Mouse (Mus musculus) inflammation-experienced regulatory T-cells, adult 16 weeks (primary cell): ENCODE data around the gene Rgs4. TPM values are rescaled to one million over a fixed set of nuclear protein-coding genes. Genes with fewer than 3 reads are reported as not detected.

Source experiments
- polyA plus RNA-seq: library from polyadenylated mRNA; unstranded; fragments of 100-300 nt; shearing (Covaris generic); gene quantifications from one replicate; pipeline ENCODE4 v1.2.1, GENCODE M21; 2017

The Rgs4 gene
- polyA plus RNA-seq, result not detected

GRCm38 (mm10) chr1:169747473-169747872, at the start of gene Rgs4:
TSS of gene Rgs4 (minus strand) at chr1:169747642.

Other genes starting within 250 kb of the Rgs4 start
- gene Nuf2, start 216.2 kb downstream of the Rgs4 start, polyA plus RNA-seq, result 5.4 TPM
- gene Rgs5, start 92.1 kb downstream of the Rgs4 start, polyA plus RNA-seq, result not detected
- not detected for gene Ccdc190, start 181.0 kb upstream of the Rgs4 start, polyA plus RNA-seq
- gene Hsd17b7, start 221.6 kb upstream of the Rgs4 start, polyA plus RNA-seq, result 7.3 TPM